Mouse (Mus musculus) spleen, adult 2 months (tissue): ENCODE results near the gene Tmem19.

ENCODE experiments used
- CTCF ChIP-seq: fragments of 200-500 bp; IDR thresholded peaks from 2 replicates; pipeline ENCODE4 v1.5.1; 2011; ENCODE audit warnings: mild to moderate bottlenecking, inconsistent platforms; ENCODE audit not compliant: insufficient read depth, insufficient read length, insufficient replicate concordance; ENCODE audit errors: extremely low read depth
- POLR2A ChIP-seq: fragments of 200-500 bp; IDR thresholded peaks from 2 replicates; pipeline ENCODE4 v1.6.1; 2011; ENCODE audit warnings: low read depth, low read length, inconsistent platforms

GRCm38 (mm10) chr10:115294715-115295114 is 67.6 kb downstream of the Tmem19 start:
- no peak for TF ChIP-seq POLR2A
- TF ChIP-seq CTCF, result no peak
